Mouse (Mus musculus) kidney, embryonic 16.5 days (tissue): Measurements from ENCODE around the gene Akp3. TPM values are rescaled to one million over a fixed set of nuclear protein-coding genes. Genes with fewer than 3 reads are reported as not detected.

Experiments used
- ATAC-seq: fragments of 200-750 bp; cut with Nextera tagmentation; 2 replicates; pipeline ENCODE4 v1.8.0; 2017; ENCODE audit warnings: moderate TSS enrichment; ENCODE audit not compliant: low FRiP score, low TSS enrichment
- H3K27ac ChIP-seq: fragments of 300-500 bp; sonication (generic); 2 replicates; pipeline ENCODE4 v1.5.1; 2014; ENCODE audit warnings: low read length
- H3K27me3 ChIP-seq: fragments of 300-500 bp; sonication (generic); 2 replicates; pipeline ENCODE4 v1.6.1; 2014; ENCODE audit warnings: low read length, control low read depth, mixed read lengths; ENCODE audit not compliant: insufficient read depth
- H3K36me3 ChIP-seq: fragments of 300-500 bp; sonication (generic); 2 replicates; pipeline ENCODE4 v1.6.1; 2014; ENCODE audit warnings: low read length, control low read depth, mixed read lengths; ENCODE audit not compliant: insufficient read depth
- H3K4me1 ChIP-seq: fragments of 300-500 bp; sonication (generic); 2 replicates; pipeline ENCODE4 v1.6.1; 2014; ENCODE audit warnings: low read length, control low read depth, mixed read lengths; ENCODE audit not compliant: insufficient read depth
- H3K4me2 ChIP-seq: fragments of 300-500 bp; sonication (generic); replicated peaks from 2 replicates; pipeline ENCODE4 v1.6.1; 2014; ENCODE audit warnings: low read depth, low read length
- H3K4me3 ChIP-seq: fragments of 300-500 bp; sonication (generic); 2 replicates; pipeline ENCODE4 v1.5.1; 2014; ENCODE audit warnings: mild to moderate bottlenecking, low read length
- H3K9ac ChIP-seq: fragments of 300-500 bp; sonication (generic); replicated peaks from 2 replicates; pipeline ENCODE4 v1.6.1; 2014; ENCODE audit warnings: low read length
- H3K9me3 ChIP-seq: fragments of 300-500 bp; sonication (generic); 2 replicates; pipeline ENCODE4 v1.6.1; 2016; ENCODE audit warnings: low read length, control low read depth
- WGBS: fragments of 180-500 bp; shearing (Covaris S2); extraction: QIAGEN DNeasy Blood & Tissue Kit; methylation state at CpG from one replicate; pipeline ENCODE4 v1.1.7; 2014; 5-methylcytosine and 5-hydroxymethylcytosine counted together
- polyA plus RNA-seq: library from polyadenylated mRNA; unstranded; fragments of >200 nt; fragmentation: Nextera tagmentation; extraction: Ambion mirVana; gene quantifications from 2 replicates; pipeline ENCODE4 v1.2.1, GENCODE M21; 2015

Akp3 gene
- polyA plus RNA-seq, 1 experiment from 2014 or later = not detected

- H3K27ac ChIP-seq = no peak overlapping the region
- 75% methylated on average over 6 of the region's 6 CpGs for WGBS
- H3K9me3 ChIP-seq = no peaks in the 10 kb centered on the region
- peaks cover 59% of the 10 kb centered on the region for H3K27me3 ChIP-seq
- H3K4me1 ChIP-seq = peaks cover 21% of the 10 kb centered on the region
- H3K4me3 ChIP-seq = no peak overlapping the region
- H3K36me3 ChIP-seq = no peaks in the 10 kb centered on the region
- no peak overlapping the region for H3K9ac ChIP-seq
- no peak overlapping the region for H3K4me2 ChIP-seq
- ATAC-seq = no peak
These were observed 26.5 kb downstream of the Akp3 start for GRCm38 (mm10) chr1:87151286-87151685.

GRCm38 (mm10) chr1:87153776-87154500 is 29.2 kb downstream of the Akp3 start:
- Histone ChIP-seq H3K4me3 (peak overlapping the region; percentile 39), H3K9ac (no peak overlapping the region), H3K4me1 (peaks cover 21% of the 10 kb centered on the region), H3K27me3 (peaks cover 85% of the 10 kb centered on the region), H3K4me2 (peak overlapping the region; percentile 53), H3K36me3 (no peaks in the 10 kb centered on the region), H3K9me3 (no peaks in the 10 kb centered on the region), H3K27ac (no peak overlapping the region)
- WGBS = under 1% methylated on average over 64 of the region's 72 CpGs
- no peak for ATAC-seq

GRCm38 (mm10) chr1:87154501-87155120 is 29.8 kb downstream of the Akp3 start:
- Histone ChIP-seq H3K27ac (no peak overlapping the region), H3K4me3 (peak overlapping the region; percentile 39), H3K4me1 (peaks cover 21% of the 10 kb centered on the region), H3K36me3 (no peaks in the 10 kb centered on the region), H3K27me3 (peaks cover 88% of the 10 kb centered on the region), H3K9me3 (no peaks in the 10 kb centered on the region), H3K4me2 (peak overlapping the region; percentile 53), H3K9ac (no peak overlapping the region)
- 2% methylated on average over 58 of the region's 58 CpGs for WGBS
- 0 out of 2 replicates have a peak, but pooled peaks have one; percentile 10 for ATAC-seq

GRCm38 (mm10) chr1:87155531-87156198 is 30.9 kb downstream of the Akp3 start:
- H3K27me3 ChIP-seq = peaks cover 91% of the 10 kb centered on the region
- WGBS = under 1% methylated on average over 36 of the region's 56 CpGs
- no peak; the same call in 1 of the 2 replicates for ATAC-seq
- H3K36me3 ChIP-seq = no peaks in the 10 kb centered on the region
- H3K4me2 ChIP-seq = peak overlapping the region; percentile 62
- H3K9ac ChIP-seq = no peak overlapping the region; the same call in 1 of the 2 replicates
- no peaks in the 10 kb centered on the region for H3K9me3 ChIP-seq
- peaks cover 21% of the 10 kb centered on the region for H3K4me1 ChIP-seq
- no peak overlapping the region for H3K27ac ChIP-seq
- peak overlapping the region; percentile 45 for H3K4me3 ChIP-seq

GRCm38 (mm10) chr1:87156199-87156587 is 31.4 kb downstream of the Akp3 start, which contains the start of gene Ecel1:
Gene Ecel1, minus strand, starts transcription at chr1:87156521.
- no peak for ATAC-seq

GRCm38 (mm10) chr1:87159396-87159795 is 34.6 kb downstream of the Akp3 start:
- Histone ChIP-seq H3K9me3 (no peaks in the 10 kb centered on the region), H3K9ac (no peak overlapping the region), H3K4me1 (peaks cover 14% of the 10 kb centered on the region), H3K27me3 (peaks cover 57% of the 10 kb centered on the region), H3K4me2 (no peak overlapping the region), H3K27ac (no peak overlapping the region), H3K36me3 (no peaks in the 10 kb centered on the region), H3K4me3 (no peak overlapping the region)
- WGBS = 87% methylated on average over 3 of the region's 3 CpGs
- ATAC-seq = no peak

More at GRCm38 (mm10) chr1:87156199-87156587, 31.4 kb downstream of the Akp3 start, which contains the start of gene Ecel1:
- no peaks in the 10 kb centered on the region for H3K36me3 ChIP-seq
- no peak within 1 kb of the TSS; the same call in 1 of the 2 replicates for H3K9ac ChIP-seq
- 1% methylated on average over 11 of the region's 12 CpGs for WGBS
- H3K9me3 ChIP-seq = no peaks in the 10 kb centered on the region
- H3K4me3 ChIP-seq = peak within 1 kb of the TSS; percentile 45
- H3K27ac ChIP-seq = no peak within 1 kb of the TSS
- peak within 1 kb of the TSS; percentile 62 for H3K4me2 ChIP-seq
- H3K4me1 ChIP-seq = peaks cover 21% of the 10 kb centered on the region
- peaks cover 87% of the 10 kb centered on the region for H3K27me3 ChIP-seq

GRCm38 (mm10) chr1:87164164-87164795 is 39.5 kb downstream of the Akp3 start:
- Histone ChIP-seq H3K27me3 (peaks cover 44% of the 10 kb centered on the region), H3K9me3 (no peaks in the 10 kb centered on the region), H3K4me2 (no peak overlapping the region), H3K4me3 (no peak overlapping the region), H3K9ac (no peak overlapping the region), H3K27ac (no peak overlapping the region), H3K36me3 (no peaks in the 10 kb centered on the region), H3K4me1 (no peaks in the 10 kb centered on the region)
- ATAC-seq = no peak
- 25% methylated on average over 11 of the region's 11 CpGs for WGBS

- no peaks in the 10 kb centered on the region for H3K36me3 ChIP-seq
- H3K4me3 ChIP-seq = no peak overlapping the region
- WGBS = 38% methylated on average over 9 of the region's 9 CpGs
- H3K9ac ChIP-seq = no peak overlapping the region
- no peaks in the 10 kb centered on the region for H3K9me3 ChIP-seq
- H3K27ac ChIP-seq = no peak overlapping the region
- no peak for ATAC-seq
- H3K27me3 ChIP-seq = peaks cover 48% of the 10 kb centered on the region
- no peaks in the 10 kb centered on the region for H3K4me1 ChIP-seq
- no peak overlapping the region for H3K4me2 ChIP-seq
These were observed 40.0 kb downstream of the Akp3 start for GRCm38 (mm10) chr1:87164796-87165184.

GRCm38 (mm10) chr1:87170458-87170857 is 45.7 kb downstream of the Akp3 start:
- Histone ChIP-seq H3K27me3 (peaks cover 71% of the 10 kb centered on the region), H3K9ac (no peak overlapping the region), H3K27ac (no peak overlapping the region), H3K4me2 (0 out of 2 replicates have a peak overlapping the region, but pooled peaks have one; percentile 6), H3K9me3 (no peaks in the 10 kb centered on the region), H3K4me3 (no peak overlapping the region), H3K36me3 (no peaks in the 10 kb centered on the region), H3K4me1 (peaks cover 18% of the 10 kb centered on the region)
- no peak for ATAC-seq
- 6% methylated on average over 18 of the region's 19 CpGs for WGBS
